Mouse (Mus musculus) heart, postnatal 10 days (tissue): Measurements from ENCODE around the gene Frg2f1. TPM values are rescaled to one million over a fixed set of nuclear protein-coding genes. Genes with fewer than 3 reads are reported as not detected.

ENCODE experiments used
- DNase-seq, 2 experiments: peaks; one replicate each; pipeline ENCODE4 v3.0.0; 2021
- intact Hi-C: fragments of 180-260 bp; cut with DNase I; formaldehyde crosslinking; loops from one replicate; pipeline ENCODE4 v1.15.1; 2025
- total RNA-seq, 2 experiments: library from RNA; stranded (reverse); gene quantifications; 2 replicates each; pipeline ENCODE4 v1.2.3; 2021

Gene Frg2f1
- total RNA-seq, 2 experiments from 2014 or later, result 4.8 to 7.9 TPM

DNA sequence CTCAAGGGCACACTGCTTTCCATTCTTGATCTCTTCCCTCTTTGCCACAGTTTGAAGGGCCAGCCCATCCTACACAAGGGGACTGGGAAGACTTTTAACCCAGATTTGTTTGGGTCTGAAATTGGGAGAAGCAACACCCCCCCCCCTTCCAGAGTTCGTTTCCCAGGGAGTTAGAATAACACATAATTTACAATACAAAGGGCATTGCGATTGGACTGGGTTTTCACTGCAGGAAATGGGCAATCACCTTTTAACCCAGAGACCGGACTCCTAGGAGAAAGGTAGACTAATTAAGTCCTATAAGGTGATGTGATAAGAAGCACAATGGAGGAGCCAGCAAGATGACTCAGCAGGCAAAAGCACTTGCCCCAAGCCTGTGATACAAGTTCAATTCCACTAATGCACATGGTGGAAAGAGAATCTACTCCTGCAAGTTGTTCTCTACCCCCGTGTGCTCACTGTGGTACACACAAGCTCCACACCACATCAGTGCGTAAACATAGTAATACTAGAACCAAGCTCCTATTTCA, 40.9 kb downstream of the Frg2f1 start:
- intact Hi-C loops, result no loop called here
- DNase-seq, result no peak

- intact Hi-C loops, result no loop called here
- DNase-seq, result peak in 1 of 2 experiments; percentile 15
Observed at GRCm38 (mm10) chr4:119492933-119493327, 46.4 kb downstream of the Frg2f1 start.

- intact Hi-C loops, result no loop called here
- DNase-seq, result peak; percentile 72 to 77
Observed at GRCm38 (mm10) chr4:119492291-119492932, 46.9 kb downstream of the Frg2f1 start, which contains the start of gene Rimkla. Gene Rimkla, minus strand, starts transcription at chr4:119492628.

DNA sequence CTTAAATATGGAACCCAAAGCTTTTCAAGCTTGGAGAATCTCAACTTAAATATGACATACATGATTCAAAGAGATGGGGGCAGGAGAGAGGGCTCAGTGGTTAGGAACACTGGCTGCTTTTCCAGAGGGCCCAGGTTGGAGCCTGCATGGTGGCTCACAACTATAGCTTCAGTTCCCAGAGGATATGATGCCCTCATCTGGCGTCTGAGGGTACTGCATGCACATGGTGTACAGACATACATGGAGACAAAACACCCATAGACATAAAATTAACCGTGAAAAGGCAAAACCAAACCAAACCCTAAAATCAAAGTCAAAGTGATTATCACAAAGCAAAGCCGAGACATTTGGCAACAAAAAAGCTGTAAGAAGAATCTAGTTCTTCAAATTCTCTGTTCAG, 48.5 kb downstream of the Frg2f1 start:
- peak in 1 of 2 experiments; percentile 41 for DNase-seq
- intact Hi-C loops, result no loop called here

DNA sequence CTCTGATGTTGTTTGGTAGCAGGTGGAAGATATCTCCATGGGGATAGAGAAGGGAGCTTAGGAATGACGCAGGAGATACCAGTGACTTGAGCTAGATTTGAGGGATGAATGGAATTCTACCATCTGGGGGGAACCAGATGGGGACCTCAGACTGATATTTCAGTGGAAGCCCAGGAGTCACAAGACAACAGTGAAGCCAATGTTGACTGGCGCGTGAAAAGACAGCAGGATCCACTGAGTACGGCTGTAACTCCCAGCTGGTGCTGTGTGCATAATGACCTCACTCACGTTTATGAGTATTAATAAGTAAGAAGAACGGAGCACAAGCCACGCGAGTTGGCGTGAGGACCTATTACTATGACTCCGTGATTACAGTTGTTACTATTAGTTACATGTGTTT, 49.7 kb downstream of the Frg2f1 start:
- intact Hi-C loops, result no loop called here
- DNase-seq, result no peak

- no peak for DNase-seq
- intact Hi-C loops, result no loop called here
Observed at GRCm38 (mm10) chr4:119484882-119485281, 54.4 kb downstream of the Frg2f1 start.

DNA sequence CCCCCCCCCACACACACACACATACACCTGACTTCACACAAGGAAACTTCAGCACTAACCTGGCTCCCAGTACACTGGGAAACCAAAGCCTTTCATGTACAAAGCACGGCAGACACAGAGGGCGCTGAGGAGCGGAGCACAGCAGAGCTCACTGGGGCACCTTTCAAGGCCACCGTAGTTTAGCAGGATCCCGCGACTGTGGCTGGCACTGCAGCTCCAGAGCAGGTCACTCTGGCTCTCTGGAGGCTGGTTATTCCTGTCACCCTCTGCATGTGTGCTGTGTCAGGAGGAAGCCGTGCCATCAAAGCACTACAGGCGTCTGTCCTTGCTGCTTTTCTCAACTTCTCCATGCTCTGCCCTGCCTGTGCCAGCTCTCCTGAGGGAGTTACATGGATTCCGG, 56.3 kb downstream of the Frg2f1 start:
- intact Hi-C loops, result no loop called here
- peak; percentile 45 to 51 for DNase-seq

Other genes starting within 250 kb of the Frg2f1 start
- 100 to 1,000 TPM; 750 to 806 TPM for gene Ybx1, start 244.9 kb downstream of the Frg2f1 start, total RNA-seq
- 10 to 100 TPM; 15.1 to 15.4 TPM for gene Ppih, start 219.0 kb downstream of the Frg2f1 start, total RNA-seq
- under 1 TPM; 0.35 to 0.65 TPM for gene Ccdc30, start 124.0 kb downstream of the Frg2f1 start, total RNA-seq
- 10 to 100 TPM in 1 of 2 experiments, 1 to 10 TPM in 1; 9.6 to 17.0 TPM for gene Ppcs, start 117.1 kb downstream of the Frg2f1 start, total RNA-seq
- not detected for gene Zmynd12, start 116.7 kb downstream of the Frg2f1 start, total RNA-seq
- 1 to 10 TPM; 1.3 to 1.5 TPM for gene Rimkla, start 46.9 kb downstream of the Frg2f1 start, total RNA-seq
- gene Foxj3, start 2.5 kb downstream of the Frg2f1 start, total RNA-seq, result 10 to 100 TPM; 41.6 to 44.0 TPM
- not detected for gene Guca2a, start 98.2 kb upstream of the Frg2f1 start, total RNA-seq
- not detected for gene Guca2b, start 119.4 kb upstream of the Frg2f1 start, total RNA-seq
- gene Hivep3, start 194.3 kb upstream of the Frg2f1 start, total RNA-seq, result 1 to 10 TPM; 5.7 to 5.9 TPM